Mouse (Mus musculus) kidney, postnatal 10 days (tissue): ENCODE measurements around the gene Catsperg1.
"Not testable (repeated sequence)": the region's sequence is repeated elsewhere in the genome, so short reads cannot be mapped to it uniquely, and the experiment has no call there.

ENCODE experiments used
- DNase-seq: peaks from one replicate; pipeline ENCODE4 v3.0.0; 2021; ENCODE audit warnings: mixed read lengths

The Catsperg1 gene

GRCm38 (mm10) chr7:29228202-29228601 lies 14.4 kb upstream of the Catsperg1 start:
- DNase-seq: no peak

DNA sequence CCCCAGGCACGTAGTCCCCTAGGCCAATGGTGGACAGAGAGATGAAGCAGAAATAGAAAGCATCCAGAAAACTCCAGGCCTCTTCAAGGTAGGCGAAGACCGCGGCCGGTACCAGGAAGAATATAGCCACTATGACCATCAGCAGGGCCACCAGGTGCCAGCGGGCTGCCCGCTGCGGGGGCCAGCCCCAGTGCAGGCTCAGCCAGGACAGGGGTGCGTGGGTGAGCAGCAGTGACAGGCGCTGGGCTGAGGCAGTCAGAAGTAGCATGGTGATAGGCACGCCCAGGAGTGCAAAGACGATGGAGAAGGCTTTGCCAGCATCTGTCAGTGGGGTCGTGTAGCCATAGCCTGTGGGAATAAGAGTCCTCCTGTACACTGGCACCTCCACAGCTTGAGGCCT lies 11.7 kb upstream of the Catsperg1 start:
- DNase-seq: no peak

DNA sequence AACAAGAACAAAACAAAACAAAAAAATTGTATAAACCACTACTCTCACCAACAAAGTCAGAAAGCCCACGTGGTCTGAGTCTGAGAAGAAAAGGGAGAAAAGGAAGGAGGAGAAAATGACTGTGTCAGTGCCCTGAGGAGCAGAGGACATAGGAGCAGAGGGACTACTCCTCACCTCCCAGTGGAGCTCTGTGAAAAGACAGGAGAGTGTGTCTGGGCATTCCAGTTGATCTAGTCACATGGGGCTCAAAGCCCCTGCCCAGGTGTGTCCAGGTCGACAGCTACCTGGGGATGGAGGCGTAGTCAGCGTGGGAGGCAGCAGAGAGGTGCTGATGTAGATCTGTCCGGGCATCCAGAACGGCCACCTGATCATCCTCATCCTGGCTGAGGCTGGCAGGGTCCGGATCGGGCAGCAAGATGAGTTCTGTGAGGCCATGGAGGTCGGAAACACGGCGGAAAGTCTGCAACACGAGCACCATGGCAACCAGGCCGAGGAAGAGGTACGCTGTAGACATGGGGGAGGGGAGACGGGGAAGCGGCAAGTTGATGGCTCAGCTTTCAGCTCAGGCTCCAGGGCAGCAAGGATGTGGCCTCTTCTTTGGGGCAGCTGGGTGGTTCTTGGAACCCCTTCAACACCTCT lies 11.0 kb upstream of the Catsperg1 start:
- DNase-seq: no peak

GRCm38 (mm10) chr7:29214846-29215245 lies 1.0 kb upstream of the Catsperg1 start:
- no peak for DNase-seq

- DNase-seq: no peak
These were observed 401 bp upstream of the Catsperg1 start for GRCm38 (mm10) chr7:29214236-29214635.

DNA sequence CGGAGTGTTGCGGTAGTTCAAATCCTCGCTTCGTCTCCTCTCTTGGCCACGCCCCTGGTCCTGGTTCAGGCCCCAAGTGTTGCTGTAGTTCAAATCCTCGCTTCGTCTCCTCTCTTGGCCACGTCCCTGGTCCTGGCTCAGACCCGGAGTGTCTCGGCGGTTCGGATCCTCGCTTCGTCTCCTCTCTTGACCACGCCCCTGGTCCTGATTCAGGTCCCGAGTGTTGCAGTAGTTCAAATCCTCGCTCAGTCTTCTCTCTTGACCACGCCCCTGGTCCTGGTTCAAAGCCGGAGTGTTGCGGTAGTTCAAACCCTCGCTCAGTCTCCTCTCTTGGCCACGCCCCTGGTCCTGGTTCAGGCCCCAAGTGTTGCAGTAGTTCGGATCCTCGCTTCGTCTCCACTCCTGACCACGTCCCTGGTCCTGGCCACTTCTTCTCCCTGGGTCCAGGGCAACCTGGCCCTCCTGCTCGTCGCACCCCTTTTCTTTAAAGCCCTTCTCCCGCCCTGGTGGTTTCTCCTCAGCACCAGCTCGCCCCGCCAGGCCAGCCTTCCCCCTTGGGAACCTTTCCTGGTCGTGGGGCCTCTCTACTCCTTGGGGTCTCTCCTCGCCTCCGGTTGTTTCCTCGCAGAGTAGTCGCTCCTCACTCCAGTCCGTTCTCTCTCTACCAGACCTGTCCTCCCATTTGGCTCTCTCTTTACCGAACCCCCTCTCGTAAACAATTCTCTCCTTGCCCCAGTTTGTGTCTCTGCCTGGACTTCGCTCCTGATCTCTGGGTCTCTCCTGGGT lies 867 bp downstream of the Catsperg1 start:
- DNase-seq: not testable (repeated sequence)

DNA sequence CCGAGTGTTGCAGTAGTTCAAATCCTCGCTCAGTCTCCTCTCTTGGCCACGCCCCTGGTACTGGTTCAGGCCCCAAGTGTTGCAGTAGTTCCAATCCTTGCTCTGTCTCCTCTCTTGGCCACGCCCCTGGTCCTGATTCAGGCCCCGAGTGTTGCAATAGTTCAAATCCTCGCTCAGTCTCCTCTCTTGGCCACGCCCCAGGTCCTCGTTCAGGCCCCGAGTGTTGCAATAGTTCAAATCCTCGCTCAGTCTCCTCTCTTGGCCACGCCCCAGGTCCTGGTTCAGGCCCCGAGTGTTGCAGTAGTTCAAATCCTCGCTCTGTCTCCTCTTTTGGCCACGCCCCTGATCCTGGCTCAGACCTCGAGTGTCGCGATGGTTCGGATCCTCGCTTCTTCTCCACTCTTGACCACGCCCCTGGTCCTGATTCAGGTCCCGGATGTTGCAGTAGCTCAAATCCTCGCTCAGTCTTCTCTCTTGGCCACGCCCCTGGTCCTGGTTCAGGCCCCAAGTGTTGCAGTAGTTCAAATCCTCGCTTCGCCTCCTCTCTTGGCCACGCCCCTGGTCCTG lies 1.6 kb downstream of the Catsperg1 start:
- peak; percentile 29 for DNase-seq

GRCm38 (mm10) chr7:29211415-29212198 lies 2.2 kb downstream of the Catsperg1 start:
- DNase-seq: peak; percentile 89

GRCm38 (mm10) chr7:29211013-29211412 lies 2.8 kb downstream of the Catsperg1 start:
- peak; percentile 67 for DNase-seq

GRCm38 (mm10) chr7:29202577-29202976 lies 11.3 kb downstream of the Catsperg1 start:
- DNase-seq: no peak

GRCm38 (mm10) chr7:29194230-29194629 lies 19.6 kb downstream of the Catsperg1 start:
- not testable (repeated sequence) for DNase-seq

DNA sequence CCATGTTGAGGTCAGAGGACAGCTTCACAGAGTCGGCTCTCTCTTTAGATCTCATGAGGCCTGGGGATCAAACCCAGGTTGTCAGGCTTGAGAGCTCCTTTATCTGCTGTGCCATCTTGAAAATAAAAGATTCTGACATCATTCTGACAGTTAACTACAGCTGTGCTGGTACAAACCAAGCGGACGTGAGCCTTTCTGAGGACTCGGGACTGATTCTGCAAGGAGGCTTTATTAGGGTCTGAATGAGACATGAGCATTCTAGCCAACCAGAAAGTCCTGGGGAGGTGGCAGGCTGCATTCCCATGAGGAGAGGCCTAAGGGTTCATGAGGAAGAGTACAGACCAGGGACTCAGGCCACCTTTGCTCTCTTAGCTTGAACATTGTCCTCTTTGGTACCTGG lies 32.5 kb downstream of the Catsperg1 start:
- DNase-seq: not testable (repeated sequence)

GRCm38 (mm10) chr7:29180854-29181236 lies 33.0 kb downstream of the Catsperg1 start:
- DNase-seq: no peak

DNA sequence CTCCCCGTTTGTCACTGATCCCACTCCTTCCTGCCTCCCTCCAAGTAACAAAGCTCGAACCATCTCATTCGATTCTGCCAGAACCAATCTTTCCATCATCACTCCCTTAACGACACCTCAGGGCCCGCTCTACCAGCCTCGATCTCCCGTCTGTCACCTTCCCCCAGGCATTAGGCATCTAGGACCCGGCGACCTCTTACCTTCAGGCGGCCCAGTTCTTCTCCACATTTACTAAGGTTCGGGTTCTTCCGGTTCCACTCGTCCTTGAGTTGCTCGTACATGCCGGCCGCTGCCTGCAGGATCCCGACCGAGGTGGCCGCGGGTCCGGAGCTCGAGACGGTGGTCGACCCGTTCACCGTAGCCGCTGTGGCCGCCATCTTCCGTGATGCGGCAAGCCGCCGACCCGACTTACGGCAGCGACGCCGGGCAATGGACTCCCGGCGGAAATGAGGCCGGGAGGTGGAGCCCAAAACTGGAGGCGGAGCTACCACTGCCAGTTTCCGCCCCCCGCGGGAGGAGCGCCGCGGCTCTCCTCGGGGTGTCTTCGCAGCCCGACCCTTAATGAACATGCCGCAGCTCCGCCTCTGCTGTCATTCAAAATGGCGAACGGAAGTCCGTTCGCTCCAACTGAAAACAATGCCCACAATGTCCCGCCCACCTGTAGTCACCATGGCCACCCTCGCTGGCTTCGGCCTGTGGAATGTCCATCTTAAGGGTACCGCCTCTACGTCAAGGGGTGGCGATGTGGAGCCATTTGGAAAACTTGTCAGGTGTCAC lies 33.6 kb downstream of the Catsperg1 start, which contains the start of gene Psmd8:
Psmd8 (minus strand) TSS at position 625 of the 777 bp plus-strand sequence.
- peak; percentile 98 for DNase-seq

DNA sequence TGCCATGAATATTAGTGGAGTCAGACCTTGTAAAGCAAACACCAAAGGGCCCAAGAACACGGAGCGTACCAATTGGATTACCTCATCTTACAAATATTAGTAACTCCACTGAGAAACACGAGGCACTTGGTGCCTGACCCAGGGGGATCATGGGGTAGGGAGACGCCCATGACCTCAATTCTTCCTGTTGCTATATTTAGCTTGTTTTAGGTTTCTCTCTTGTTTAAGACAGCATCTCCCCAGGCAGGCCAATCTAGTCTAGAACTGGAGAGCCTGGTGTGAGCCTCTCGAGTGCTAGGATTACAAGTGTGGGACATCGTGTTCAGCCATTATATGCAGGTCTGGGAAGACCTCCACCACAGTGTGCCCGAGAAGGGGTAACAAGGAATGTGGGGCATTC lies 34.5 kb downstream of the Catsperg1 start:
- no peak for DNase-seq

DNA sequence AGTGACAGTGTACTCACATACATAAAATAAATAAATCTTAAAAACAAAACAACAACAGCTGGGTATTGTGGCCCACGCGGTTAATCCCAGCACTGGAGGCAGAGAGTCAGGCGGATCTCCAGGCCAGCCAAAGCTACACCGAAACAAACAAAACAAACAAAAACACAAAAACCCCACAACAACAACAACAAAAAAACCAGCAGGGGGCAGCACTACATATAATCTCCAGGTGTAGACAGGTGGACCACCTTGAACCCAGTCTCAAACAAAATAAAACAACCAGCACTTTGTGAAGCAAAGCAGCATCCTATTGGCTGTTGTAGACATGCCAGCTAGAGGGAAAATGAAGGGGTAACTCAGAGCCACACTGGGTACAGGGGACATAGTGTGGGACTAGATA lies 35.7 kb downstream of the Catsperg1 start:
- DNase-seq: no peak

DNA sequence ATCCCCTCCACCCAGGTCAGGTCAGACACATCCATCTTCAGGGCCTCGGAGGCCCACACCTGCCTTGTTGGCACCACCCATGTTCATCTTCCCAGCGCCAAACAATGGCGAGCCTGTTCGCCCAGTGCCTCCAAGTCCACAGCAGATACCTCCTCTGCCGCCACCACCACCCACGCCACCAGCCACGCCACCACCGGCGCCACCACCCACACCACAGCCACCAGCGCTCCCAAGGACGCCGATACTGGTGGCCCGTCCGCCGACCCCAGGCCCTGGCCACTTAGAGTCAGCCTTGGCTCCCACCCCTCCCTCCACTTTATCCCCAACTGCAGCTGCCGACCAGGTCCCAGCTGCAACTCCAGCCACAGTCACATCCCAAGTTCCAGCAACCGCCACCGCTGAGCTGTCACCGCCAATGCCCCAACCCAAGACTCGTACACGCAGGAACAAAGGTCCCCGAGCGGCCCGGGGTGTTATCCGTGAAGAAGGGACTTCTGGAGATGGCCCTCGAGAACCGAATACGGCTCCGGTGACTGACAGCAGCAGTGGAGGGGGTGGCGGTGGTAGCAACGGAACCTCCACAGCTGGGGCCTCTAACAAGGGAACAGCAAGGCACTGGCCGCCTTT lies 41.3 kb downstream of the Catsperg1 start:
- no peak for DNase-seq

GRCm38 (mm10) chr7:29171562-29172097 lies 42.2 kb downstream of the Catsperg1 start:
- no peak for DNase-seq

DNA sequence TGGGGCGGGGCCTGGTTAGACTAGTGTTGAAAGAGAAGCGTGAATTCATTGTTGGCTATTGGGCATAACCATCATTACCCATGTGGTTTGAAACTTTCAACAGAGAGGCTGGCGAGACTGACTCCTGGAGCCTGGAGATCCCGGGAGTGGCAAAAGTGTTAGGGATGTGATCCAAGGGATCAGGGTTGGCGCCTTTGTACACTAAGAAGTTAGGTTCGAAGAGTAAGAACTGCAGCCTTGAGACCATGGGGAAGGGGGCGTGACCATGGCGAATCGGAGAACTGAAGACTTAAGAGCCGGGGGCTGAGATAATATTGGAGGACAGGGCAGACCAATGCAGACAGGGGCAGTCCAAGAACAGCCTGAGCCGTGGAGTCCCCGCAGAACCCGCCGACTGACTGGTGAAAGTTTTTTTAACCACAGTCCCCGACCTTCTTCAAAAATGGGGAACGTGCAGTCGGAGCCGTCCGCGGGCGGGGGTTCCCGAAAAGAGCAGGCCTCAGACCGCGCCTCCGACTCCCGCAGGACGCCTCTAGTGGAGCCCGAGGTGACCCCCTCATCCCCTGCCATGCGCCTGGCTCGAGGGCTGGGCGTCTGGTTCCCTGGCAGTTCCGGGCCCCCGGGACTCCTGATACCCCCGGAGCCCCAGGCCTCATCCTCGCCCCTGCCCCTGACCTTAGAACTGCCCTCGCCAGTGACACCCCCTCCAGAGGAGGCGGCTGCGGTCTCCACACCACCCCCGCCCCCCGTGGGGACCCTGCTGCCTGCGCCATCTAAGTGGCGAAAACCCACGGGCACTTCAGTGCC lies 42.9 kb downstream of the Catsperg1 start:
- peak; percentile 58 for DNase-seq

GRCm38 (mm10) chr7:29170066-29170754 lies 43.6 kb downstream of the Catsperg1 start, which contains the start of the genes Ggn and Spred3:
TSS of gene Ggn (plus strand) at chr7:29170210.
TSS of gene Spred3 (minus strand) at chr7:29170411.
- DNase-seq: peak; percentile 92
